Mouse (Mus musculus): Measurements from ENCODE around the gene Slc46a1. TPM values are rescaled to one million over a fixed set of nuclear protein-coding genes. Genes with fewer than 3 reads are reported as not detected.

Slc46a1 gene
- total and polyA plus RNA-seq, 3 experiments: 8.3 to 11.6 TPM; not detected in 1

- Histone ChIP-seq H3K27ac (ENCODE audit: control insufficient read depth, low read depth, low read length) (no peak overlapping the region), H3K27me3 (ENCODE audit: control insufficient read depth in 1 of 2, insufficient read depth in 2 of 2, low read length in 2 of 2) (no peaks in the 10 kb centered on the region), H3K36me3 (ENCODE audit: control insufficient read depth in 1 of 2, insufficient read depth in 2 of 2, low read length in 2 of 2) (peaks cover 18% of the 10 kb centered on the region in 2 experiments), H3K79me2 (ENCODE audit: control insufficient read depth, insufficient read depth, low read length, poor library complexity) (peaks cover 25% of the 10 kb centered on the region), H3K9ac (ENCODE audit: control insufficient read depth, low read depth, low read length, poor library complexity, severe bottlenecking) (peak overlapping the region; percentile 96), H3K4me1 (ENCODE audit: control insufficient read depth in 1 of 2, insufficient read depth in 2 of 2, low read length in 2 of 2) (peaks cover 0 to 12% of the 10 kb centered on the region in 2 experiments; a peak in 3 of 4 replicates), H3K4me3 (ENCODE audit: control insufficient read depth in 1 of 2, insufficient read depth in 1 of 2, low read depth in 2 of 2, low read length in 2 of 2) (peak overlapping the region; percentile 88 to 93), H3K9me3 (replicated peaks; ENCODE audit: insufficient read depth, low read length) (no peaks in the 10 kb centered on the region)
- DNase-seq (ENCODE audit: low read depth, low spot score): no peak
- TF ChIP-seq POLR2AphosphoS2 (IDR thresholded peaks at IDR 0.05; ENCODE audit: low read length) (no peak), POLR2A (IDR thresholded peaks at IDR 0.05; ENCODE audit: control insufficient read depth in 1 of 2, insufficient read depth in 1 of 2, low read depth in 1 of 2, low read length in 2 of 2, poor library complexity in 1 of 2) (0 out of 4 replicates have a peak, but pooled peaks of 1 of the 2 experiments have one; percentile 24)
Observed at GRCm38 (mm10) chr11:78513106-78513790, 47.8 kb downstream of the Slc46a1 start.

GRCm38 (mm10) chr11:78515549-78516325 is 50.2 kb downstream of the Slc46a1 start:
- TF ChIP-seq MAX (IDR thresholded peaks at IDR 0.05; ENCODE audit: low read length): no peak
- no peak for TF ChIP-seq TBP (IDR thresholded peaks at IDR 0.05; ENCODE audit: low read depth, low read length)
- no peak for TF ChIP-seq ELF1 (IDR thresholded peaks at IDR 0.05; ENCODE audit: low read depth, low read length)
- no peak for TF ChIP-seq SIN3A (IDR thresholded peaks at IDR 0.05; ENCODE audit: low read length)
- TF ChIP-seq NRF1 (IDR thresholded peaks at IDR 0.05; ENCODE audit: insufficient read depth, low read depth, low read length, poor library complexity, severe bottlenecking): no peak
- TF ChIP-seq MYB (IDR thresholded peaks at IDR 0.05; ENCODE audit: low read depth, low read length): no peak
- TF ChIP-seq MXI1 (IDR thresholded peaks at IDR 0.05; ENCODE audit: low read depth, low read length): 0 out of 2 replicates have a peak, but pooled peaks have one; percentile 33
- peak; percentile 51 for TF ChIP-seq SMC3 (IDR thresholded peaks at IDR 0.05; ENCODE audit: low read depth, low read length)
- TF ChIP-seq ZC3H11A (IDR thresholded peaks at IDR 0.05; ENCODE audit: low read depth, low read length): peak; percentile 28; the same call in 1 of the 2 replicates
- no peak for TF ChIP-seq BHLHE40 (IDR thresholded peaks at IDR 0.05; ENCODE audit: borderline replicate concordance, low read depth, low read length)
- TF ChIP-seq CTCF (IDR thresholded peaks at IDR 0.05 in 2 of 3, conservative IDR thresholded peaks at IDR 0.05 in 1 of 3; ENCODE audit: control insufficient read depth in 1 of 3, insufficient read depth in 1 of 3, low read depth in 2 of 3, low read length in 3 of 3, poor library complexity in 1 of 3, severe bottlenecking in 1 of 3): peak; percentile 55 to 79 (median 70)
- no peak for TF ChIP-seq TAL1 (IDR thresholded peaks at IDR 0.05; ENCODE audit: low read length)
- peak; percentile 35 for TF ChIP-seq RAD21 (IDR thresholded peaks at IDR 0.05; ENCODE audit: low read depth, low read length)
- Histone ChIP-seq H3K9me3 (replicated peaks; ENCODE audit: insufficient read depth, low read length) (no peaks in the 10 kb centered on the region), H3K27me3 (ENCODE audit: control insufficient read depth in 1 of 2, insufficient read depth in 2 of 2, low read length in 2 of 2) (no peaks in the 10 kb centered on the region), H3K79me2 (ENCODE audit: control insufficient read depth, insufficient read depth, low read length, poor library complexity) (peaks cover 25% of the 10 kb centered on the region), H3K4me3 (ENCODE audit: control insufficient read depth in 1 of 2, insufficient read depth in 1 of 2, low read depth in 2 of 2, low read length in 2 of 2) (no peak overlapping the region), H3K9ac (ENCODE audit: control insufficient read depth, low read depth, low read length, poor library complexity, severe bottlenecking) (no peak overlapping the region), H3K27ac (ENCODE audit: control insufficient read depth, low read depth, low read length) (no peak overlapping the region), H3K4me1 (ENCODE audit: control insufficient read depth in 1 of 2, insufficient read depth in 2 of 2, low read length in 2 of 2) (peaks cover 0 to 12% of the 10 kb centered on the region in 2 experiments; a peak in 3 of 4 replicates), H3K36me3 (ENCODE audit: control insufficient read depth in 1 of 2, insufficient read depth in 2 of 2, low read length in 2 of 2) (peaks cover 17 to 20% of the 10 kb centered on the region in 2 experiments)
- DNase-seq (ENCODE audit: low read depth, low spot score): peak; percentile 72
